Mouse (Mus musculus): ENCODE results near the gene Adgrf3. TPM values are rescaled to one million over a fixed set of nuclear protein-coding genes. Genes with fewer than 3 reads are reported as not detected.
"Not testable (repeated sequence)": the region's sequence is repeated elsewhere in the genome, so short reads cannot be mapped to it uniquely, and the experiment has no call there.

The Adgrf3 gene
- not detected for total RNA-seq (2021)
- long read RNA-seq, experiment 1: 0 reads
- long read RNA-seq, experiment 2: 0 reads

DNA sequence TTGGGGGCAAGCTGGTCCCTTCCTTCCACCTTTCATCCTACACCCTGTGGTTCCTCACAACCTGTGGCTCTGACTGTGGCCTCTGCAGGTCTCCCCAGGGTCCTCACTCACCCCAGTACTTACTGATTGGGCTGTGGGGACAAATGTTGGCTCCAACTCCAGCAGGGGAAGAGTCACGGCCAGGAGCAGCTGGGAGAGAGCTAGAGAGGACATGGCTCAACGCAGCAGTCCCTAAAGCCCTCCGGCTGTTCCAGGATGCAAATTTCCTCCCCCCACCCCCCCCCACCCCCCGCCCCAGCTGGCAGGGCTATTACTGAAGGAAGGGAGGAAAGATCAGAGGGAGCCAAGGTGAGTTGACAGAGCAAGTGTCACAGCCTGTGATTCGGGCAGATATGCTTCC lies at the start of gene Adgrf3:
Gene Adgrf3, minus strand, starts transcription at position 230 of the 400 bp plus-strand sequence.
- intact Hi-C loops (cut with DNase I): no loop called here

DNA sequence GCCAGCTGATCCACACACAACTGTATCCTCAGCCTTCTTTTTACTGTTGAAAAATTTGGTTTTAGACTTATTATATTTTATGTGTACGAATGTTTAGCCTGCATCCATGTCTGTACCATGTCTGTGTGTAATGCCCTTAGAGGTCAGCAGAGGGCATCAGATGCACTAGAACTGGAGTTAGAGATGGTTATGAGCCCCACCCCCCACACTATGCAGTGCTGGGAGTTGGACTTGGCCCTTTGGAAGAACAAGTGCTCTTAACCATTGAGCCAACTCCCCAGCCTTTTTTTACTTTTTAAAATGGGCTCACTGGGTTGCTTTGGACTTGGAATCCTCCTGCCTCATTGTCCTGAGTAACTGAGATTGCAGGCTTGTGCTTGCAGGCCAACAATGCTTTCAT lies 42.1 kb upstream of the Adgrf3 start:
- intact Hi-C loops (cut with DNase I): no loop called here
- no peak for DNase-seq

More for the DNA sequence above, at the start of gene Adgrf3:
- no peak for DNase-seq

DNA sequence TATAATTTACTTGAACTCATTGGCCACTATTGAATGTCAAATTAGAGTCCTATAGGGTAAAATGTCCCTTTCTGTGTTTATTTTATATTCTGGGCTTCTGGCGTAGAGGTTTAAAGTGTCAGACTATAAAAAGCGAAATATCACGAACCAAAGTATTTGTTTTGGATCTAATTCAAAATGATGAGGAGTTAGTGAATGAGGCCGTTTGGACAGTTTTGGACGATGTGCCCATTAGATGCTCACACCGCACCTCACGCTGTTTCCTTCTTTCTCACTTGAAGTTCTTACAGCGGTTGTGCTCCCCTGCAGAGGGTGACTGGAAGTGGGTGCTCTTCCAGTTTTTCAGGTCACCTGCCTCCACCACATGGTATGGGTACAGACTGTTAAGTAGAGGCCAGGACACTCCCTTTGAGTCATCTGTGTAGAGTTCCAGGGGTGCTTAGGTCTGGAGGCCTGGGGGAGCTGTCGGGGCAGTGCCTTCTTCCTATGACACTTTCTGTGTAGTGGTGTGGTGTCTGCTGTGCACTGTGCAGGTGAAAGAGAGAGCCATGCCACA lies 40.4 kb upstream of the Adgrf3 start:
- intact Hi-C loops (cut with DNase I): no loop called here
- no peak for DNase-seq

DNA sequence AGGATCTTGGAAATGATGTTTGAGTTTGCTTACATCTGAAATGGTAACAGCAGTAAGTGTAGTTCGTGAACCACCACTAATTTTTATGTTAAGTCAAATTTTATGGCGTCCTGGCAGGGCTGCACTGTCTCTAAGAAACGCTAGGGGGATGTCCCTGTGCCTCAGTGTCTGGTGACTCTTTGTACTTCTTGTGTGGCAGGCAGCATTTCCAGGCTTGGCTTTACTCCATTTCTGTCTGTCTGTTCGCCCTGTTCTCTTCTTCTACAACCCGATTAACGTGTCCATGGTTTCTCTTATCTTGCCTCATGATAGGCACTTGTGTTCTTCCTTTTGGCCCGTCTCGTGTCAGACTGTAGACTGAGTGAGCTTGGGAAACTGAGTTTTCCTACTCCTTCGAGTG lies 38.2 kb upstream of the Adgrf3 start:
- no peak for DNase-seq
- intact Hi-C loops (cut with DNase I): no loop called here

DNA sequence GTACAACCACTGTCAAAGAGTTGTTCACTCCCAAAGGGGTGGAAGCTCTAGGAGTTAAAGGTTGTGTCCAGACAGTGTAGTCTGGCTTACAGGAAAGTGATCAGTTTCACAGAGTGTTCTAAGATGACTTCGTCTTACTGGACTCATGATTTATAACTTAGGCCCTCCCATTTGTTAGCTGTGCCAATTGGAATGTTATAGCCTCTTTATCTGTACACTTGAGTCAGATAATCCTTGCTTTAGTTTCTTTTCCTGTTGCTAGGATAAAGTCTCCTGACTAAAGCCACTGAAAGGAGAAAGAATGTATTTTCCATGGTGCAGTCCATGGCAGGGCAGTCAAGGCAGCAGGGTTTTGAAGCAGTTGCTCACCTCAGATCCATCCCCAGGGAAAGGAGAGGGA lies 36.9 kb upstream of the Adgrf3 start:
- intact Hi-C loops (cut with DNase I): no loop called here
- no peak for DNase-seq

DNA sequence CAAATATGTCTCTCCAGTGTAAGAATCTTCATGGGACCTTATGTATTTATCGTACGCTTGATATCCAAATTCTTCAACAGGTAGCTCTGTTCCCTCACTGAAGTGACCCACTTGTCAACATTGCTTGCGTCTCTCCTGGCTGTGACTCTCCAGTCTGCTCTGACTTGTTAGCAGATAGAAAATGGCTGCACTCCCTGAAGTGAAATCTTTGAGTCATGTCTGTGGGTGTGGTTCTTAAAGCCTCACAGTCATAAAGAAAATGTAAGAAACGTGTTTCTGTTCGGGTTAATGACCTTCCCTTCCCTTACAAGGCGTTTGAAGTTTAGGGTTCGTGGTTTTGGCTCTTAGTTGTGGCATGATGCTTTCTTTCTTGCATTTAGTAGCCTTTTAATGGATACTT lies 35.0 kb upstream of the Adgrf3 start:
- intact Hi-C loops (cut with DNase I): no loop called here
- DNase-seq: no peak

DNA sequence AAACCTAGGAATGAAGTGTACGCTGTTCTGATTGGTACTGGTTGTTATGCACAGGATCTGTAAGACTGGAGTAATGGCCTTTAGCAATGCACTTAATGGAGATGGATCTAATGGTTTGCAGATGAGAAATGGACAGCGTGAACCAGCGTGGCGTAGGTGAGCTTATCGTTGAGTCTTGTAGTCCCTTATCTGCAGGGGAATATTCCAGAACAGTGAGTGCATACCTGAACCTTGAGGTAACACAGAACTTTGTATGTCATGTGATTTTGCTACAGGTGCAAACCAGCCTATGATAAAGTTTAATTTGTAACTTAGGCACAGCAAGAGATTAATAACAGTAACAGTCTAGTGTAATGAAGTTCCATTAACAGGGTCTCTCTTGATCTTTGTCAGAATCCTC lies 33.0 kb upstream of the Adgrf3 start:
- intact Hi-C loops (cut with DNase I): no loop called here

DNA sequence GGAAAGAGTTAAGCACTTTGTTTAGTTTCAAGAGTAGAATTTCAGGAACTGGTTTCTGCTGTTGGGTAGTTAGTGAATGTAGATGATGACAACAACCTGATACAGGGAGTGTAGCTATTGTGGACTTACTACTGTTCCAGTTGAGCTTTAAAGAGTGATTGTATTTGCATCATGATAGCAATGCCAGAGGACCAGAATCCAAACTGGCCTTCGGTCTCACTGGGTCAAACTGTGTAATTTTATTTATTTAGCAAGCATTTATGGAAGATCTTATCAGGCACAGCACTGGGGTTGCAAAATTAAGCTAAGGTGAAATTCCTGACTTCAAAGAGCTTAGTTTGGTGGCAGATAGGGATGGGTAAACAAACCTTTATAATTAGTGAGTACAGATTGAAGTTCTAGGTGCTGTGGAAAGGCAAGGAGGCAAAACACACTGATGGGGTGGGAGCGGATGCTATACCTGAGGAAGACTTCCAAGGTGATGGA lies 30.2 kb upstream of the Adgrf3 start:
- DNase-seq: no peak
- intact Hi-C loops (cut with DNase I): no loop called here

More for the DNA sequence above, 33.0 kb upstream of the Adgrf3 start:
- DNase-seq: no peak

DNA sequence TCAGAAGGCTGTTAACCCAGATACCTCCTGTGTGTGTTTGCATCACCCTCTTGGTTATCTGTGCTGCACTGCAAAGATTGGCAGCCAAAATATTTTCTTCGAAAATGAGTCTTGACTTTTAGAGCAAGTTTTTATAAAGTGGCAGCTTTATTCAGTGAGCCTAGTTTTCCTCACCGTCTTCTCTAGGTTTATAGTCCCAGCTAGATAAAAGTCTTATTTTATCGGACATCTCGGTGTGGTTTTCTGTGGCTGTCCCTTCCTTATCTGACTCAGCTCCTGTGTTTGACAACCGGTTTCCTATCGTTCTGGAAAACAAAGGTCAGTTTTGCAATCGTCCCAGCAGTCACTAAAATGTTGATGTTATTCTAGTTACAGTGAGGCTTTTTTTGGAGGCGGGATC lies 28.5 kb upstream of the Adgrf3 start:
- DNase-seq: no peak
- intact Hi-C loops (cut with DNase I): no loop called here

DNA sequence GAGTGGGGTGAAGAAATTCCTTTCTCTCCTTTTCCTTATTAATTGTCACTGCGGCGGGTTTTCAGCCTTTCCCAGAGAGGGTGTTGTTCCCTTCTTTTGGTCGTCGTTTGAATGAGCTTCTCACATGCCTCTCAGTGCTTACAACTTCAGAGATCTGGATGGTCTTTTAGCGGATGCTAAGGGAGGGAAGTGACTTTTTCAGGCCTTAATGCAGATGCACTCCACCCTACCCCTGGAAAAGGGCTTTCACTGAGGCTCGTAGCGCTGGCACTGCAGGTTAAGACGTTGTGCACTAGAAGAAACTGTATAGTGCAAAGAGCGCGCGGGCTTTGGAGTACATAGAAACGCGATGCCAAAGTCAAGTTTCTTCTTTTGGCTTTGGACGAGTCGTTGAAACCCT lies 27.5 kb upstream of the Adgrf3 start:
- intact Hi-C loops (cut with DNase I): no loop called here
- DNase-seq: no peak

DNA sequence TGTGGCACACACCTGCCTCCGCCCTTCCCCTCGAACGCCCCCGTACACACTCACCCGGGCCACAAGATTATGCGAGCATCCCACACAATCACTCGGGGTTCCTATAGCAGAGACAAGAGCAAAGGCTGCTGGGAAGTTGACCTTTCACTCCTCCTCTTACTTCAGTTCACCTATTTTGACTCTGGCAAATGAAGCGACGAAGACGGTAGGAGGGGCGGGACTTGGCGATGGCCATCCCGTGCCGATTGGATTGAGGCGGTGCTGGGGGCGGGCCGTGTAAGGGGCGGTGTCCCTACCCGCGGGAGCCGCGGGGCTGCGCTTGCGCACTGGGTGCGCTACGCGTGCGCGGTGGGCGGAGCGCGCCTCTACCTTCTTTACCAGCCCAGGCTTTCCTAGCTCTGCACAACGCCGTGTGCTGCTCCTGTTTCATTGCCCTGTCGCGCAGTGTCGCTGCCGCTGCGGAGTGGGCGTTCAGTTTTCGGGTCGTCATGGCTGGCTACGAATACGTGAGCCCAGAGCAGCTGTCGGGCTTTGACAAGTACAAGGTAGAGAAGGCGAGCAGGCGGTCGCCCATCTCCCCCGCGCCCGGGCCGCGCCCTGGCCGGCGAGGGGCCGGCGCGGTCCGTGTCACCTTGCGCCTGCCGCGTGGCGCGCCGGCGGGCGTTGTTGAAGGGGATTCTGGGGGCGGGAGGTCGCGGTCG lies 26.9 kb upstream of the Adgrf3 start, which contains the start of gene Selenoi:
Gene Selenoi, plus strand, starts transcription at position 311 of the 701 bp plus-strand sequence.
- peak; percentile 98 to 99 for DNase-seq
- intact Hi-C loops (cut with DNase I): no loop called here

DNA sequence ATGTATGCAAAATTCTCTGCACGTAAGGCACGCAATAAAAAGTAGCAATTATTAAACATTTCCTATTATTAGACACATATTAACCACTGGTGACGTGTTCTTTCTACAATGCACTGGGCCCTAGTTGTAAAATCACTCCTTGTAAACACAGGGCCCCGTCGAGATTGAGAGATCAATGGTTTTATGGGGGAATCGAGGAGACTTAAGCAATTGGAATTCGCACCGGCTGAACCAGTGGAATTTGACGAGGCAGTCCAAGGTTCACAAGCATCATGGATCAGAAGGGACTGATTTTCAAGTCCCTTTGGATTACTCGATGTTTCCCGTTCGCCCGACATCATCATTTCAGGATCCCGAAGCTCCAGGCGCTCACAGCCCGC lies 26.4 kb upstream of the Adgrf3 start:
- intact Hi-C loops (cut with DNase I): no loop called here
- no peak for DNase-seq

DNA sequence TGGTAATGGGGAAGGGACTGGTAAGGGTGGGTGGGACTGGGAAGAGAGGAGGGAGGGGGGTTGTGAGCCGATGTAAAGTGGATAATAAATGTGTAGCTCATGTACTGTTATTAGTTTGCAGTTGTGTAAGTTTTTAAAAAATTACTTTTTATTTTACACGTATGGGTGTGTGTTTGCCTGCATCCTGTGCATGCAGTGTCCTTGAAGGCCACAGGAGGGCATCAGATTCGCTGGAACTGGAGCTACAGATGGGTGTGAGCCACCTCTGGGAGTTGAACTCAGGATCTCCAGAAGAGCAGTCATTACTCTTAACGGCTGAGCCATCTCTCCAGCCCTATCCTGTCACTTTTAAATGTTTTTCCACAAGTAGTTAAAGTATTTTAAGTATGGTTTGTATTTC lies 25.4 kb upstream of the Adgrf3 start:
- intact Hi-C loops (cut with DNase I): no loop called here
- DNase-seq: no peak

DNA sequence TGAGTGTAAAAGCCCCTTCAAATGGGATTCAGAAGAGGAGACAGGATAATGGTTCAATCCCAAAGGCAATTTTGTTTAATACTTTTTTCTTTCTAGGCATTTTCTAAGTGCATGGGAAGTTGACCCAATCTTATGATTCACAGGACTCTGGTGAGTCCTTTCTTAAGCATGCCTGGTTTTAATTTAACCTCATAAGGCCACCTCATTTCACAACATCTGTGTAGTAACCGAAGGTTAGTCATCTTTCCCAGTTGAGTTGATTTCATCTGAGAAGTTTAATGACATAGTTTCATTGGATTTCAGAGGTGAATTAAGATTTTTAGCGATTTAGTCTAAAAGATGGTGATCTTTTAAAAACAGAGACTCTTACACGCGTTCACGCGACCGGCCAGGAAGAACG lies 17.2 kb upstream of the Adgrf3 start:
- intact Hi-C loops (cut with DNase I): no loop called here
- DNase-seq: no peak

DNA sequence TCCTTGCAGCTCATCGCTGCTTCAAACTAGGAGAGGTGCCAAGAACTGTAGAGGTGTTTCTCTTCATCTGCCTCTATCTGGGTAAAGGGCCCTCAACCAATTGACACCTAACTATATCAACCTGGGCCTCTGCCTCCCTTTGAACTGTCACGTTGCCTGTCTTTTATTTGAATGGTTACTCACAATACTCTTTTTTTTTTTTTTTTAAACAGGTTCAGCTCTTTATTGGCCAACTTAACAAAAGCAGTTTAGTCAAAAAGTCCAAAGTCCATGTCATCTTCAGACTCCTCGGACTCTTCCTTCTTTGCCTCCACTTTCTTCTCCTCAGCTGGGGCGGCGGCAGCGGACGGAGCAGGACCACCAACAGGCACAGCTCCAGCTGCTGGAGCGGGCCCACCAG lies 15.1 kb upstream of the Adgrf3 start:
- intact Hi-C loops (cut with DNase I): no loop called here
- no peak for DNase-seq

DNA sequence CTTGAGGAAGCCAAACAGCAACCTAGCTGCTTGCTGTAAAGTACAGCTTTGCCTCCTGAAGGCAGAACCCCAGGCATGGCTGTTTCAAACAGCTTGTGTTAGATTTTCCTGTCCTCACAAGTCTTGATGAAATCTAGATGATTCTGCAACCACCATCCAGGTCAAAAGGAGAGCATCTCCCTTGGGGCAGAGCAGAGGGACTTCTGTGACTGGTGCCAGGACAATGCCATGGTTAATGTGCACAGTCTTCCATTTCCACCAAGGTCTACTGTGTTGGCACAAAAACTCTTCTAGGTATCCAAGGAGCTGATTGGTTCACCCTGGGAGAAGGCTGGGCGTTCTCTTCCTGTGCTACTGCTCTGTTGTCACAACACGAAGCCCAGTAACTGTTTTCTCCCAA lies 14.2 kb upstream of the Adgrf3 start:
- intact Hi-C loops (cut with DNase I): no loop called here
- no peak for DNase-seq

DNA sequence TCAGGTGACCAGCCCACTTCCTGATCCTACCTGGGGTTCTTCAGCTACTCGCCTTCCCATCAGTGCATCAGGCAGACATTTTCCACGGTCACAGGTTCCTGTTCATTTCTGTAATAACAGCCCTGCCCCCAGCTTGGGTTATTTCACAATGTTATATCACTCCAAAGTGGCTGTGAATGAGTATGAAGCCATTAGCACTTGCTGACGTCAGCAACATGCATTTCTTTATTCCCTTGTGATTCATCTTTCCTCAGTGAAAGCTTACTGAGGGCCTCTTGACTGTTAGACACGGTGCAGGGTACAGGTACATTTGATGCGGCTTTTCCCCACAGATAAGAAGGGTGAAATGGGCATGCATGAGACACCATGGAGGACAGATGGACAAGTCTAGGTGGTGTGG lies 10.4 kb upstream of the Adgrf3 start:
- DNase-seq: no peak
- intact Hi-C loops (cut with DNase I): no loop called here

DNA sequence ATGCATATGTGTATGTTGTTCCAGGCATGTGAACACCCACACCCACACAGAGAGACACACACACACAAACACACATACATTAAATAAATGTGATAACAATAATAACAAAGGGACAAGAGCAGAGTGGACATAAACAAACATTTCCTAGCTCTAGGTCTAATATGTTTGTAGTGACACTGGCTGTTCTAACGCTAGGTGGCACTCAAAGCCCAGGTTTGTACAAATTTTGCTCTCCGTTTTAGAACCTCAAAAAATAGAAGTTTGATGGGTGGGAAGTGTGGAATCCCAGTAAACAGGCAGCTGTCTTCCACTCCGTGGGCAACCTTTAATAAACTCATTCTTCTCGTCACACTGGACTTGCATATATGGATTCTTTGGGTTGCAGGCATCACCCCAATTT lies 9.4 kb upstream of the Adgrf3 start:
- peak in 1 of 2 experiments; percentile 24 for DNase-seq
- intact Hi-C loops (cut with DNase I): loop anchor here (5.0 kb wide), 1 partner anchor 262 kb away; no protein-coding TSS in a partner anchor

DNA sequence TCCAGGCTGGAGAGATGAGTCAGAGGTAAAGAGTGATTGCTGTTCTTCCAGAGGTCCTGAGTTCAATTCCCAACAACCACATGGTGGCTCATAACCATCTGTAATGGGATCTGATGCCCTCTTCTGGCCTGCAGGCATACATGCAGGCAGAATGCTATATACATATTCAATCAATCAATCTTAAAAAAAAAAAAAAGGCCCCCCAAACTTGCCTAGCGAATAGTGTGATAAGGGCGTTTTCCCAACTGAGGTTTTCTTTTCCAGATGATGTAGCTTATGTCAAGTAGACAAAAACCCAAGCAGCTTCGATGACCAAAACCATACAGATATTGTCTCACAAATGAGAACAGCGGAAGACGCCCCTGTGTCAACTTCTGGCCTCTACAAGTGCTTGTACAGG lies 5.2 kb upstream of the Adgrf3 start:
- DNase-seq: not testable (repeated sequence)
- intact Hi-C loops (cut with DNase I): loop anchor here (5.0 kb wide), 1 partner anchor 267 kb away; no protein-coding TSS in a partner anchor

DNA sequence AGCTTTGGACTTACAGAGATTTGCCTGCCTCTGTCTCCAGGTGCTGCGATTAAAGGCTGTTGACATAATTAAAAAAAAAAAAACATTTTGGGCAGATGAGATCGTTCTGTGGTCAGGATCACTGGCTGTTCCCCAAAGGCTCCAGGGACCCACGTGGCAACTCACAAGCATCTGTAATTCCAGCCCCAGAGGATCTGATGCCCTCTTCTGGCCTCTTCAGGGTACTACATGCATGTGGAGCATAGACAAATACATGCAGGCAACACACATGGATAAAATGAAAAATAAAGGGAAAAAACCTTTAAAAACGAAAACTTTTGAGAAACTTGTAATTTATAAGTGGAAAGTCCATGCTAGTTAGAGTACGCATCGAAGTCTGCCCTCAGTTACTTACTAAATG lies 1.8 kb upstream of the Adgrf3 start:
- intact Hi-C loops (cut with DNase I): no loop called here
- DNase-seq: no peak

DNA sequence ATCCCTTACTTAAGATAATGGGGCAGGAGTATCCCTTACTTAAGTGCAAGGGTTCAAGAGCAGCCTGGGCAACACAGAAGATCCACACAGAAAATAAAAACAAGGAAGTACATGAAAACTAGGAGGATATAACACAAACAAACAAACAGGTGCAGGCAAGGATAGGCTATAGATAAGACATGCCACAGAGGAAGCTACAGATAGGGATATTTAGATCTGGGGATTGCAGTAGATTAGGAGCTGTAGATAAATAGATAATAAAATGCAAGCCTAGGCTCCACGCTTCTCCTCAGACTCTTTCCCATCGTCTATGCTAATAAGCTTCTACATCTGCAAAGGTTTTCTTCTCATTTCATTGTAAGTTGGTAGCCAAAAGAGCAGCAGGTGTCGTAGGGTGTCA lies 488 bp downstream of the Adgrf3 start:
- DNase-seq: no peak
- intact Hi-C loops (cut with DNase I): no loop called here

DNA sequence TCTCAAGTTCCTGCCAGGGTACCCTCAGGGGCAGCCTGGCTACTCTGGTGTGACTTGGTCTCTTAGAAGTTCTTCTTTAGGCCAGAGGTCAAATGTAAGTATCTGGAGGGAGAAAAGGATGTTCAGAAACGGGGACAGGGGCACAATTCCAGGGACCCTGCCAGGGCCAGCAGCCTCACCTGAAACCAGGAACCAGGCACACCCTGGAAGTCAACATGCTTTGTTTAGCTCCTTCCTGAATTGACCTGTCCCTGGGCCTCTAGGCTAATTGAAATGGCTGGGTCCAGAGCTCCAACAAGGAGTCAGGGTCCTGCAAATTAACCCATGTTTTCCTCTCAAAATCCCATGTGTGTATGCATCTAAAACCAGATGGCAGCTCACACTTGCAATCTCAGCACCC lies 1.1 kb downstream of the Adgrf3 start:
- no peak for DNase-seq

More for the DNA sequence above, 1.1 kb downstream of the Adgrf3 start:
- intact Hi-C loops (cut with DNase I): no loop called here
